22 mouse cellular contexts compared by ENCODE assay signal in genomic region chr10:126157300-126157699, GRCm38 (mm10).
DNase-seq lines count a peak whose midpoint lies in the region; ATAC-seq and TF ChIP-seq lines count a peak whose summit lies in the region.
"Had no signal": no experiment of that assay in that cellular context is flagged by ENCODE, and none has a peak within 500 bp of the region (broad histone marks: within the 10 kb centered on the region; RNA-seq: fewer than 3 reads in every experiment).

No protein-coding gene starts in this region.

- peak; percentile 16 for DNase-seq in embryonic facial prominence, embryonic 14.5 days (ENCODE audit: low spot score)
- DNase-seq in embryonic facial prominence, embryonic 10.5 days (ENCODE audit: low spot score), result no peak
- DNase-seq in lung, embryonic 14.5 days, result peak; percentile 65
- no peak for DNase-seq in lung, postnatal 10 days
- DNase-seq in NIH3T3 (ENCODE audit: low read depth), result peak; percentile 51
- DNase-seq in thymus, adult 2 months, result no peak
- no peak for DNase-seq in right cerebral cortex, postnatal 4 days
- DNase-seq: B cell, adult 2 months; cerebellum, adult 11-12 months; cerebellum, postnatal 14 days; heart, postnatal 10 days; kidney, adult 9 months; liver, embryonic 13.5 days; right cerebral cortex, postnatal 25 days; thymus, postnatal 14 days had no signal

- no peak overlapping the region for H3K4me2 ChIP-seq in embryonic facial prominence, embryonic 14.5 days (ENCODE audit: low read depth, low read length)
- H3K4me2 ChIP-seq in lung, embryonic 14.5 days, result no peak overlapping the region
- H3K4me2 ChIP-seq: embryonic facial prominence, embryonic 15.5 days; heart, embryonic 11.5 days; limb, embryonic 12.5 days; liver, embryonic 13.5 days; midbrain, embryonic 15.5 days had no signal

- no peaks in the 10 kb centered on the region for H3K4me1 ChIP-seq in embryonic facial prominence, embryonic 14.5 days (ENCODE audit: control insufficient read depth, insufficient read depth, low read length)
- H3K4me1 ChIP-seq in embryonic facial prominence, embryonic 10.5 days, result no peaks in the 10 kb centered on the region
- no peaks in the 10 kb centered on the region for H3K4me1 ChIP-seq in lung, embryonic 14.5 days (ENCODE audit: insufficient read depth)
- peaks cover 3% of the 10 kb centered on the region; the same call in 1 of the 2 replicates for H3K4me1 ChIP-seq in embryonic fibroblast, embryonic 13.5 days (ENCODE audit: control insufficient read depth, insufficient read depth, low read length)
- no peaks in the 10 kb centered on the region for H3K4me1 ChIP-seq in thymus, adult 2 months (replicated peaks; ENCODE audit: control insufficient read depth, insufficient read depth, low read length)
- H3K4me1 ChIP-seq: liver, embryonic 13.5 days; midbrain, embryonic 15.5 days had no signal

- no peak for ATAC-seq in embryonic facial prominence, embryonic 14.5 days (ENCODE audit: low read depth)
- ATAC-seq in lung, embryonic 14.5 days (ENCODE audit: insufficient read depth), result no peak
- ATAC-seq: lung, postnatal 0 days; midbrain, embryonic 15.5 days had no signal

- H3K27me3 ChIP-seq in embryonic facial prominence, embryonic 14.5 days (replicated peaks; ENCODE audit: control insufficient read depth, insufficient read depth, low read length), result no peaks in the 10 kb centered on the region
- no peaks in the 10 kb centered on the region for H3K27me3 ChIP-seq in embryonic facial prominence, embryonic 10.5 days (replicated peaks; ENCODE audit: low read depth, poor library complexity, severe bottlenecking)
- no peaks in the 10 kb centered on the region for H3K27me3 ChIP-seq in lung, embryonic 14.5 days (ENCODE audit: insufficient read depth, low read length)
- no peaks in the 10 kb centered on the region for H3K27me3 ChIP-seq in thymus, adult 2 months (ENCODE audit: control insufficient read depth, insufficient read depth, low read length)
- H3K27me3 ChIP-seq: embryonic facial prominence, embryonic 15.5 days; liver, embryonic 13.5 days; midbrain, embryonic 15.5 days had no signal

- no peak overlapping the region for H3K9ac ChIP-seq in embryonic facial prominence, embryonic 14.5 days (ENCODE audit: low read depth, low read length)
- no peak overlapping the region for H3K9ac ChIP-seq in lung, embryonic 14.5 days
- H3K9ac ChIP-seq: embryonic facial prominence, embryonic 15.5 days; limb, embryonic 12.5 days; liver, embryonic 13.5 days; midbrain, embryonic 15.5 days had no signal

- H3K4me3 ChIP-seq in embryonic facial prominence, embryonic 14.5 days (ENCODE audit: low read depth, low read length), result no peak overlapping the region
- no peak overlapping the region for H3K4me3 ChIP-seq in embryonic facial prominence, embryonic 10.5 days
- H3K4me3 ChIP-seq in lung, embryonic 14.5 days (ENCODE audit: low read depth, low read length), result no peak overlapping the region
- H3K4me3 ChIP-seq in embryonic fibroblast, embryonic 13.5 days (ENCODE audit: insufficient read depth, low read length), result no peak overlapping the region
- no peak overlapping the region for H3K4me3 ChIP-seq in thymus, adult 2 months (ENCODE audit: control insufficient read depth, insufficient read depth, low read length)
- H3K4me3 ChIP-seq: embryonic facial prominence, embryonic 15.5 days; limb, embryonic 12.5 days; liver, embryonic 13.5 days; midbrain, embryonic 15.5 days; myocyte had no signal

- TF ChIP-seq POLR2A in embryonic fibroblast, embryonic 13.5 days (IDR thresholded peaks at IDR 0.05; ENCODE audit: low read depth, low read length), result no peak
- TF ChIP-seq POLR2A in thymus, adult 2 months (IDR thresholded peaks at IDR 0.05; ENCODE audit: control insufficient read depth, extremely low read depth, insufficient read depth, low read length, poor library complexity), result no peak

- WGBS in embryonic facial prominence, embryonic 14.5 days, result 68% methylated on average over 4 of the region's 4 CpGs
- 85% methylated on average over 4 of the region's 4 CpGs for WGBS in embryonic facial prominence, embryonic 10.5 days
- WGBS in lung, embryonic 14.5 days, result 44% methylated on average over 4 of the region's 4 CpGs
- 82% methylated on average over 4 of the region's 4 CpGs for WGBS in thymus, adult 2 months

- H3K27ac ChIP-seq in embryonic facial prominence, embryonic 14.5 days (replicated peaks; ENCODE audit: low read depth, low read length), result no peak overlapping the region
- no peak overlapping the region for H3K27ac ChIP-seq in embryonic facial prominence, embryonic 10.5 days (replicated peaks)
- no peak overlapping the region for H3K27ac ChIP-seq in lung, embryonic 14.5 days (ENCODE audit: low read depth)
- 0 out of 2 replicates have a peak overlapping the region, but pooled peaks have one; percentile 2 for H3K27ac ChIP-seq in embryonic fibroblast, embryonic 13.5 days (ENCODE audit: insufficient read depth, low read length)
- no peak overlapping the region for H3K27ac ChIP-seq in thymus, adult 2 months (ENCODE audit: control insufficient read depth, insufficient read depth, low read length)
- H3K27ac ChIP-seq: embryonic facial prominence, embryonic 15.5 days; limb, embryonic 12.5 days; liver, embryonic 13.5 days; midbrain, embryonic 15.5 days had no signal

- no peak for TF ChIP-seq CTCF in lung, embryonic 14.5 days (IDR thresholded peaks at IDR 0.05; ENCODE audit: low read depth)
- TF ChIP-seq CTCF in embryonic fibroblast, embryonic 13.5 days (IDR thresholded peaks at IDR 0.05; ENCODE audit: borderline replicate concordance, insufficient read depth, low read length), result no peak
- TF ChIP-seq CTCF in thymus, adult 2 months (IDR thresholded peaks at IDR 0.05; ENCODE audit: borderline replicate concordance, control insufficient read depth, extremely low read depth, insufficient read depth, low read length, poor library complexity), result no peak

- H3K9me3 ChIP-seq in embryonic facial prominence, embryonic 14.5 days (ENCODE audit: control insufficient read depth, low read length), result no peaks in the 10 kb centered on the region
- H3K9me3 ChIP-seq in embryonic facial prominence, embryonic 10.5 days, result no peaks in the 10 kb centered on the region
- H3K9me3 ChIP-seq in lung, embryonic 14.5 days (ENCODE audit: low read depth, low read length), result no peaks in the 10 kb centered on the region
- H3K9me3 ChIP-seq: embryonic facial prominence, embryonic 15.5 days; limb, embryonic 12.5 days; liver, embryonic 13.5 days; midbrain, embryonic 15.5 days had no signal

- H3K36me3 ChIP-seq in embryonic facial prominence, embryonic 14.5 days (ENCODE audit: control insufficient read depth, insufficient read depth, low read length), result no peaks in the 10 kb centered on the region
- no peaks in the 10 kb centered on the region for H3K36me3 ChIP-seq in embryonic facial prominence, embryonic 10.5 days (replicated peaks)
- H3K36me3 ChIP-seq in lung, embryonic 14.5 days (ENCODE audit: insufficient read depth), result no peaks in the 10 kb centered on the region
- H3K36me3 ChIP-seq in thymus, adult 2 months (ENCODE audit: control insufficient read depth, insufficient read depth, low read length), result no peaks in the 10 kb centered on the region
- H3K36me3 ChIP-seq: embryonic facial prominence, embryonic 15.5 days; limb, embryonic 12.5 days; liver, embryonic 13.5 days; midbrain, embryonic 15.5 days had no signal

Comparison
In these comparisons a context has a peak if more than half of its experiments do, and no peak if none do; other contexts are left out.
1. DNase-seq: peak in embryonic facial prominence, embryonic 14.5 days (single experiment), lung, embryonic 14.5 days (single experiment) and NIH3T3 (single experiment); none in embryonic facial prominence, embryonic 10.5 days (single experiment), lung, postnatal 10 days (single experiment), thymus, adult 2 months (single experiment) and right cerebral cortex, postnatal 4 days (single experiment).